Mouse (Mus musculus): ENCODE data around the gene Rpap3. TPM values are rescaled to one million over a fixed set of nuclear protein-coding genes. Genes with fewer than 3 reads are reported as not detected.

Rpap3 gene
- polyA plus RNA-seq, 1 experiment from 2014 or later = 50.3 TPM

DNA sequence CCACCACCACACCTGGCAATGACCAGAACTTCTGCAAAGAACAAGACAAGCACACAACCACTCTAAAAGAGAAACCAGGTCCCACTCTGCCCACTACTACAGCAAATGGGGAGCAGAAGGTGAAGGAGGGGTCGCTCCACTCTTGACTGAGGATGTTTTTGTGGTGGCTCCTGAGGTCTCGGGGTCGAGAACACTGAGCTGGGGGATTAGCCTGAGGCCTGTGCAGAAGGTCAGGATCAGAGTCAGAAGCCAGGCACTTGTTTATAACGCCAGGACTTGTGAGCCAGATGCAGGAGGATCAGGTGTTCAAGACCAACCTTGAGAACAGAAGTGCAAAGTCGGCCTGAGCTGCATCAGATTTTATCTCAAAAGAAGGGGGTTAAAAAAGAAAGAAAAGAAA is 21.9 kb upstream of the Rpap3 start:
- no peak for DNase-seq

DNA sequence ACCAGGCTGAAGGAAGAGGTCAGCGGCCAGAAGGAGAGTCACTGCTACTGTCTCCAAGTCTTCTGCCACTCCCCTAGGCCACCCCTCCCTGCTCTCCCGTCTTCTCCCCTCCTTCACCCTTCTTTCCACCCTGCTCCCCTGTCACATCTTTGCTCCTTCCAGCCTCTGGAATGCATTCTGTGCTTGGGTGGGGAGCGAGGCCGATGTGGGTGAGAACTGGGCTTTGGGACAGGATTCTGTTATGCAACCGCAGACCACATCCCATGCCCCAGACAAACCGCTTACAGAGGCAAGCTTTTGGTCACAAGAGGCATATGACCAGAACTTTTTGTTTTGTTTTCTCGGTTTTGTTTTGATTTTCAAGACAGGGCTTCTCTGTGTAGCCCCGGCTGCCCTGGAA is 21.4 kb upstream of the Rpap3 start:
- H3K4me2 ChIP-seq (ENCODE audit: low read length) = no peak overlapping the region
- DNase-seq = no peak
- H3K4me1 ChIP-seq (ENCODE audit: control insufficient read depth, insufficient read depth, low read length) = no peaks in the 10 kb centered on the region
- H3K27me3 ChIP-seq (ENCODE audit: control insufficient read depth, insufficient read depth, low read length) = no peaks in the 10 kb centered on the region
- H3K4me3 ChIP-seq (replicated peaks; ENCODE audit: low read depth, low read length) = no peak overlapping the region
- ATAC-seq (ENCODE audit: low FRiP score, low TSS enrichment) = no peak
- no peaks in the 10 kb centered on the region for H3K9me3 ChIP-seq (ENCODE audit: control insufficient read depth, low read length)
- WGBS = 86% methylated on average over 8 of the region's 8 CpGs
- H3K9ac ChIP-seq (replicated peaks; ENCODE audit: low read length) = no peak overlapping the region
- H3K36me3 ChIP-seq (ENCODE audit: control insufficient read depth, insufficient read depth, low read length) = no peaks in the 10 kb centered on the region
- no peak overlapping the region for H3K27ac ChIP-seq (replicated peaks; ENCODE audit: low read depth, low read length)

More for the DNA sequence above, 21.9 kb upstream of the Rpap3 start:
- H3K4me2 ChIP-seq (ENCODE audit: low read length) = no peak overlapping the region
- H3K4me3 ChIP-seq (replicated peaks; ENCODE audit: low read depth, low read length) = no peak overlapping the region
- no peaks in the 10 kb centered on the region for H3K9me3 ChIP-seq (ENCODE audit: control insufficient read depth, low read length)
- no peak overlapping the region for H3K27ac ChIP-seq (replicated peaks; ENCODE audit: low read depth, low read length)
- no peaks in the 10 kb centered on the region for H3K36me3 ChIP-seq (ENCODE audit: control insufficient read depth, insufficient read depth, low read length)
- no peaks in the 10 kb centered on the region for H3K27me3 ChIP-seq (ENCODE audit: control insufficient read depth, insufficient read depth, low read length)
- no peak for ATAC-seq (ENCODE audit: low FRiP score, low TSS enrichment)
- 75% methylated on average over 5 of the region's 5 CpGs for WGBS
- no peaks in the 10 kb centered on the region for H3K4me1 ChIP-seq (ENCODE audit: control insufficient read depth, insufficient read depth, low read length)
- H3K9ac ChIP-seq (replicated peaks; ENCODE audit: low read length) = no peak overlapping the region

DNA sequence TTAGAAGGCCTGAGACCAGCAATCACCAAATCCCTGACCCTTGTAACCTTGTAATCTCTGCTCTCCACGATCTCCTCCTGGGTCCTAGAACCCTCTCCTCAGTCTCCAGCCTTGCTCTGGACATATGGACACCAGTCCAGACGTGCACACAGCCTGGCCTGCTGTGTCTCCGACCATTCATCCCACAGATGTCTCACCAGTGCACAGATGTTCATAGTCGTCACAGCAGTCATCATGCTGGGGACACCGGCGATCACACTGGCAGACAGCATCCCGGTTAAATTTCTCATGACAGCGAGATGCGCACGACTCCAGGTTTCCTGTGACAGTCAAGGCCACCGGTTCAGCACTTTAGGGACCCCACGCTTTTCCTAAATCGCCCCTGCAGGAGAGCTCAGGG is 20.7 kb upstream of the Rpap3 start:
- H3K4me3 ChIP-seq (replicated peaks; ENCODE audit: low read depth, low read length) = no peak overlapping the region
- H3K36me3 ChIP-seq (ENCODE audit: control insufficient read depth, insufficient read depth, low read length) = no peaks in the 10 kb centered on the region
- H3K4me2 ChIP-seq (ENCODE audit: low read length) = no peak overlapping the region
- no peaks in the 10 kb centered on the region for H3K4me1 ChIP-seq (ENCODE audit: control insufficient read depth, insufficient read depth, low read length)
- no peak overlapping the region for H3K27ac ChIP-seq (replicated peaks; ENCODE audit: low read depth, low read length)
- no peak overlapping the region for H3K9ac ChIP-seq (replicated peaks; ENCODE audit: low read length)
- no peaks in the 10 kb centered on the region for H3K27me3 ChIP-seq (ENCODE audit: control insufficient read depth, insufficient read depth, low read length)
- WGBS = 78% methylated on average over 13 of the region's 13 CpGs
- no peak for ATAC-seq (ENCODE audit: low FRiP score, low TSS enrichment)
- no peaks in the 10 kb centered on the region for H3K9me3 ChIP-seq (ENCODE audit: control insufficient read depth, low read length)
- DNase-seq = no peak

DNA sequence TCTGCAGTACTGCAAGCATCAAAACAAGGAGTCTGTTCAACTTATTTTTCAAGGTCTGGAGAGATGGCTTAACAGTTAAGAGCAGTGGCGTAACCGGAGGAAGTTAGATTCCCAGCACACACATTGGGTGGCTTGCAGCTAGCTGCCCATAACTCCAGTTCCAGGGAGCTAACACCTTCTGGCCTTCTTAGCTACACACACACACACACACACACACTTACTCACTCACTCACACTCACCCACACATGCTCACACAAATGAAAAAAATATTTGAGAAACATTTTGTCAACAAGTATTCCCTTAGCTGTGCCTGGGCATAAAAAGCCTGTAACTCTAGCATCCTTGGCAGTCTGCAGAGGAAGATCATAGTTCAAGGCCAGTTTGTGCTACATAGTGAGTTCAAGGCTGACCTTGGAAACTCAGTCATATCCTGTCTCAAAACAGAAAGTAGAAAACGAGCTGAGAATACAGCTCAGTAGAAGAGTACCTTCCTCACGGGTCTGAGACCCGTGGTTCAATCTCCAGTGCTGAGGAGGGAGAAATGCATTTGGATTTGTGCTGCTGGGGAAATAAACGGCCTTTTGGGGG is 19.7 kb upstream of the Rpap3 start:
- H3K4me2 ChIP-seq (ENCODE audit: low read length) = no peak overlapping the region
- no peaks in the 10 kb centered on the region for H3K9me3 ChIP-seq (ENCODE audit: control insufficient read depth, low read length)
- 83% methylated on average over 6 of the region's 6 CpGs for WGBS
- ATAC-seq (ENCODE audit: low FRiP score, low TSS enrichment) (no peak), DNase-seq (no peak)
- H3K4me3 ChIP-seq (replicated peaks; ENCODE audit: low read depth, low read length) = no peak overlapping the region
- no peaks in the 10 kb centered on the region for H3K27me3 ChIP-seq (ENCODE audit: control insufficient read depth, insufficient read depth, low read length)
- H3K9ac ChIP-seq (replicated peaks; ENCODE audit: low read length) = no peak overlapping the region
- H3K36me3 ChIP-seq (ENCODE audit: control insufficient read depth, insufficient read depth, low read length) = no peaks in the 10 kb centered on the region
- H3K27ac ChIP-seq (replicated peaks; ENCODE audit: low read depth, low read length) = no peak overlapping the region
- H3K4me1 ChIP-seq (ENCODE audit: control insufficient read depth, insufficient read depth, low read length) = no peaks in the 10 kb centered on the region

DNA sequence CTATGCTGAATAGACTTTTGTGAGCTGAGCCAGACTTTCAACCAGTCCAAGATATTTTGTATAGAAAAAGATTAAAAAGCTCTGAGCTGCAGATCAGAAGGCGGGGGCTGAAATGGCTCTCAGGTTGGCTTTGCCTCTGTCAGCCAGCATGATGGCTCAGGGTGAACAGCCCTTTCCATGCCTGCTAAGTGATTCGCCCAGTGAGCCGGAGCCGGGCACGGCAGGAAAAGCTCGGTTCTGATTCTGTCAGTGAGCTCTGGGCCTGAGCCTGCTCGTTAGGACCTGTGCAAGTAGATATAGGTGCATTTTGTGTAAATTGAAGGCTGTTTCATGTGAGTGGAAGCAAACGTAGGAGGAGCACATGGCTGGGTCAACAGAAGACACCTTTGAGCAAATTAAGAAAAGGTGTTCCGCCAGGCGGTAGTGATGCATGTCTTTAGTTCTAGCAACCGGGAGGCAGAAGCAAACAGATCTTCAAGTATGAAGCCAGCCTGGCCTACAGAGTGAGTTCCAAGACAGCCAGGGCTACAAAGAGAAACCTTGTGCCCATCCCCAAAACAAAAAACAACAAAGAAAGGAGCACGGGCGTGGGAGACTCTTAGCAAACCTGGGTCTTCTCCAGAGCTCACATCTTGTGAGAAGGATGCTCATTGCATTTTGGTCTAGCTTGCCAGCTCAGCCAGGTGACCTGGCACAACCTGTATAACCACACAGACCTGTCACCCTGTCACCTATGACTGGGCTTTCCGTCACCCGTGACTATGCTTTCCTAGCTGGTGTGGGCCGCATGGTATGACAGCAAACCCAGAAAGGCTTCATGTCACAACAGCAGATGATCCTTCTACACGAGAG is 18.9 kb upstream of the Rpap3 start:
- no peak overlapping the region for H3K4me2 ChIP-seq (ENCODE audit: low read length)

DNA sequence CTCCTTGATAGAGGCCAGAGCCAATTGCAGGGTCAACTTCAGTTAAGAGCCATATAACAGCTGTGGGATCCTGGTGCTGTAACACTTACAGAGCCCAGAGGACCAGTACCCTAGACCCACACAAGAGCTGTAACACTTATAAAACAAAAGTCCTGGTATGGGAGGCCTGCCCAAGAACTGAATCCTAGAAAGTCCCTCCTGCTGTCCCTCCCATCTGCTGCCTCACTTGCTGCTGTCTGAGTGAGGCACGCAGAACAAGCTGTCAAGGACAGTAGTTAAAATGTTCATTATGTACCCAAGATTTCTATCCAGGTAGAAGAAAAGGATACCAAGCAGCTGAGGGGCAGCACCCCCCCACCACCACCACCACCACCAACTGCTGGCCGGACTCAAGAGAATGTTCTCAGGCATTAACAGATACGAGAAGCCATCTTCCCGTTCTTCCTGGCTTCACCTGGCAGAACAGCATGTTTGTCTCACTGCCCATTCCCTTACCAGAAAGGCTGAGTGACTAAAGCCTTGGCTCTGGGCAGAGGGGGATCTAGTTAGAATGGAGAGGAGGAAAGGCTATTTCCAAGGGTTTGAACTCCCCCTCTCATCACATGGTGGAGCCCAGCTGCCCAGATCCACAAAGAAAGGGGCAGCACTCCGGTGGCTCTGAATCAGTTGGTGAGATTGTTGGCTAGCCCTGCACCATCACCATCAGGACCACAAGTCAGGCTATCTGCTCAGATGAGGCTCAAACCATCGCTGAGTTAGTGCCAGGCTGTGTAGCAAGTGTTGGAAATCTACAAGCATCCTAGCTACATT is 18.1 kb upstream of the Rpap3 start:
- Histone ChIP-seq H3K27me3 (ENCODE audit: control insufficient read depth, insufficient read depth, low read length) (no peaks in the 10 kb centered on the region), H3K4me2 (ENCODE audit: low read length) (no peak overlapping the region), H3K4me3 (replicated peaks; ENCODE audit: low read depth, low read length) (no peak overlapping the region), H3K9ac (replicated peaks; ENCODE audit: low read length) (no peak overlapping the region), H3K36me3 (ENCODE audit: control insufficient read depth, insufficient read depth, low read length) (no peaks in the 10 kb centered on the region), H3K4me1 (ENCODE audit: control insufficient read depth, insufficient read depth, low read length) (no peaks in the 10 kb centered on the region), H3K9me3 (ENCODE audit: control insufficient read depth, low read length) (no peaks in the 10 kb centered on the region), H3K27ac (replicated peaks; ENCODE audit: low read depth, low read length) (no peak overlapping the region)
- no peak for DNase-seq
- no peak for ATAC-seq (ENCODE audit: low FRiP score, low TSS enrichment)
- WGBS = 84% methylated on average over 6 of the region's 6 CpGs

More for the DNA sequence above, 18.9 kb upstream of the Rpap3 start:
- Histone ChIP-seq H3K4me1 (ENCODE audit: control insufficient read depth, insufficient read depth, low read length) (no peaks in the 10 kb centered on the region), H3K36me3 (ENCODE audit: control insufficient read depth, insufficient read depth, low read length) (no peaks in the 10 kb centered on the region), H3K4me3 (replicated peaks; ENCODE audit: low read depth, low read length) (no peak overlapping the region), H3K27ac (replicated peaks; ENCODE audit: low read depth, low read length) (no peak overlapping the region), H3K9ac (replicated peaks; ENCODE audit: low read length) (no peak overlapping the region), H3K9me3 (ENCODE audit: control insufficient read depth, low read length) (no peaks in the 10 kb centered on the region), H3K27me3 (ENCODE audit: control insufficient read depth, insufficient read depth, low read length) (no peaks in the 10 kb centered on the region)
- ATAC-seq (ENCODE audit: low FRiP score, low TSS enrichment) (no peak), DNase-seq (no peak)
- 85% methylated on average over 17 of the region's 17 CpGs for WGBS

DNA sequence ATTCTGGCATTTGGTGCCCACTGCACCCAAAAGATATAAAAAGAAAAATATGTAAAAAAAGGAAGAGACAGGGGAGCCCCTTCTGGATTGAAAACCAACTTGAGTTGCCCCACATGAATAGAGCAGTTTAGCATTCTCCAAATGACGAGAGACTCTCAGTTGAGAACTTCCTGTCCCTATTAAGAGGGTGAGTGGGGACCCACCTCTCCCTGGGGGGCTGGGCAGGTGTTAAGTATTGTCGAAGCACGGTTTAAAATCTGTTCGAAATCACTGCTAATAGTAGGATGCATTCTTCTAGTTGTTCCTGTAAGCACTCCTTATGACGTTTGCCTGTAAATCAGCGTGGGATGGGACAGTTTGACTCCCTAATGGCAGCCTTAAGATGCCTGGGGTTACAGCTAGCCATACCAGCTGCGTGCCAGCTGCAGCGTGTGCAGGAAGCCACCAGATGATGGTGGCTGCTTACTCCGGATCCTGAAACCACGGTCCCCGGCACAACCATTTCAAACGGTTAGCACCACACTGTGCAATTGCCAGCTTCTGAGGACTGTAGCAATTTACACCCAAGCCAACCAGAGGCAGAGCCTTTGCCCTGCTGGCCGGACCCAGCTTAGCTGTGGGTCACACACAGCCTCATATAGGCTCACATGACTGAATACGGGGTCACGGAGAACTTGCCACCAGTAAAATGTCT is 15.5 kb upstream of the Rpap3 start:
- Histone ChIP-seq H3K27me3 (ENCODE audit: control insufficient read depth, insufficient read depth, low read length) (no peaks in the 10 kb centered on the region), H3K36me3 (ENCODE audit: control insufficient read depth, insufficient read depth, low read length) (no peaks in the 10 kb centered on the region), H3K4me3 (replicated peaks; ENCODE audit: low read depth, low read length) (no peak overlapping the region), H3K4me2 (ENCODE audit: low read length) (no peak overlapping the region), H3K9me3 (ENCODE audit: control insufficient read depth, low read length) (no peaks in the 10 kb centered on the region), H3K4me1 (ENCODE audit: control insufficient read depth, insufficient read depth, low read length) (no peaks in the 10 kb centered on the region), H3K27ac (replicated peaks; ENCODE audit: low read depth, low read length) (no peak overlapping the region), H3K9ac (replicated peaks; ENCODE audit: low read length) (no peak overlapping the region)
- ATAC-seq (ENCODE audit: low FRiP score, low TSS enrichment) (no peak), DNase-seq (no peak)
- 86% methylated on average over 15 of the region's 15 CpGs for WGBS

DNA sequence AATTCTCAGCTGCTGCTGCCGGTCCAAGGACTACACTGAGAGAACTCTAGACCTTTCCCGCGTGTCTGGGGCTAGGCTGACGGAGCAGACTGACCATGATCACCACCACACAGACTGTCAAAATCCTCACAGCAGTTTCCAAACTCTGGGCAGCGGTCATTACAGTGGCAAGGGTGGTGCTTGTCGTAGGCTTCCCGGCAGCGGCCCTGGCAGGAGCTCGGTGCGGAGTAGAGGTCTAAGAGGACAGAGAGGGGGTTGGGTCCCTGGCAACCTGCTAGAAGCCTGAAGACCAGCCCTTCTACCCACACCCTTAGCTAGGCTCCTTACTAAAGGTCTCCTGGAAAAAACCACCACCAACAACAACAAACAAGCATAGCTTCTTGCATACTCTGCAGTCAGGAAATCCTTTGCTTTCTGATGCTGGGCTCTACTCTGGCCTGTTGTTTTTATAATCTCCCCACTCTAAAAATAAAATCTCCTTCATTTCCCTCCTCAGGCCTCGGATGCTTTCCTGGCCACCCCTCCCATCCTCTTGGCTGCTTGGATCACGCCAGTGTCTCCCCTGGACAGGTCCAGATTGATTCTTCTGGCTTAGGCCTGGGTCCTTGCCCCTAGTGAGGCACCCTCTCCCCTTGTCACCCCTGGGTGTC is 14.5 kb upstream of the Rpap3 start:
- 80% methylated on average over 12 of the region's 12 CpGs for WGBS
- DNase-seq = no peak
- no peaks in the 10 kb centered on the region for H3K4me1 ChIP-seq (ENCODE audit: control insufficient read depth, insufficient read depth, low read length)
- H3K4me2 ChIP-seq (ENCODE audit: low read length) = no peak overlapping the region
- H3K4me3 ChIP-seq (replicated peaks; ENCODE audit: low read depth, low read length) = no peak overlapping the region
- H3K9me3 ChIP-seq (ENCODE audit: control insufficient read depth, low read length) = no peaks in the 10 kb centered on the region
- H3K9ac ChIP-seq (replicated peaks; ENCODE audit: low read length) = no peak overlapping the region
- H3K36me3 ChIP-seq (ENCODE audit: control insufficient read depth, insufficient read depth, low read length) = no peaks in the 10 kb centered on the region
- no peaks in the 10 kb centered on the region for H3K27me3 ChIP-seq (ENCODE audit: control insufficient read depth, insufficient read depth, low read length)
- ATAC-seq (ENCODE audit: low FRiP score, low TSS enrichment) = no peak
- H3K27ac ChIP-seq (replicated peaks; ENCODE audit: low read depth, low read length) = no peak overlapping the region
